Mouse (Mus musculus) heart, adult 2 months (tissue): Measurements from ENCODE around the gene Fgfr3.
A peak's percentile ranks its signal among the peaks of the same experiment; 100 is the strongest.

Experiments
- CTCF ChIP-seq: fragments of 200-600 bp; IDR thresholded peaks from 2 replicates; pipeline ENCODE4 v1.8.1; 2022; ENCODE audit warnings: antibody characterized with exemption, mild to moderate bottlenecking, moderate library complexity
- EP300 ChIP-seq: fragments of 200-500 bp; IDR thresholded peaks from 2 replicates; pipeline ENCODE4 v1.6.1; 2011; ENCODE audit warnings: low read depth, low read length, control low read depth; ENCODE audit not compliant: insufficient read depth
- POLR2A ChIP-seq: fragments of 200-500 bp; IDR thresholded peaks from 2 replicates; pipeline ENCODE4 v1.6.1; 2011; ENCODE audit warnings: mild to moderate bottlenecking, low read depth, low read length, control low read depth; ENCODE audit not compliant: insufficient read depth

GRCm38 (mm10) chr5:33782345-33782998 is 61.0 kb downstream of the Fgfr3 start, which contains the start of gene Letm1:
- 0 out of 2 replicates have a peak, but pooled peaks have one; percentile 9 for TF ChIP-seq EP300
- peak; percentile 68 for TF ChIP-seq POLR2A
- peak; percentile 38 for TF ChIP-seq CTCF
